Mouse (Mus musculus) ovary, adult 2 months (tissue): Measurements from ENCODE around the gene Gm49392. TPM values are rescaled to one million over a fixed set of nuclear protein-coding genes. Genes with fewer than 3 reads are reported as not detected.

Experiments used
- polyA plus RNA-seq: library from polyadenylated mRNA; depleted of rRNA; stranded (reverse); fragments of >200 nt; gene quantifications from 2 replicates; pipeline ENCODE4 v1.2.3, GENCODE M21; 2012; rRNA removed

Gm49392 gene
- 0.14 TPM in 1 of 2 replicates, not detected in the other for polyA plus RNA-seq

GRCm38 (mm10) chr13:60896794-60897193, at the start of gene Gm49392:
TSS of gene Gm49392 (minus strand) at chr13:60896894.

GRCm38 (mm10) chr13:60941884-60942283, 45.2 kb upstream of the Gm49392 start, which contains the start of gene Tpbpa:
TSS of gene Tpbpa (minus strand) at chr13:60941984.

GRCm38 (mm10) chr13:60936500-60936901, 39.8 kb upstream of the Gm49392 start, which contains the start of the genes Gm49391 and Ctla2a:
TSS of gene Gm49391 (minus strand) at chr13:60936571.
TSS of gene Ctla2a (minus strand) at chr13:60936625.

GRCm38 (mm10) chr13:60935490-60935889, 38.8 kb upstream of the Gm49392 start, which contains the start of gene Gm49393:
TSS of gene Gm49393 (minus strand) at chr13:60935590.

GRCm38 (mm10) chr13:60904780-60905179, 8.1 kb upstream of the Gm49392 start, which contains the start of gene Tpbpb:
TSS of gene Tpbpb (minus strand) at chr13:60904880.

GRCm38 (mm10) chr13:60897328-60897727, 634 bp upstream of the Gm49392 start, which contains the start of gene Ctla2b:
TSS of gene Ctla2b (minus strand) at chr13:60897447.

GRCm38 (mm10) chr13:60864281-60864680, 32.4 kb downstream of the Gm49392 start, which contains the start of gene 4930486L24Rik:
TSS of gene 4930486L24Rik (minus strand) at chr13:60864475.

GRCm38 (mm10) chr13:60802749-60803148, 93.9 kb downstream of the Gm49392 start, which contains the start of gene Ctsll3:
TSS of gene Ctsll3 (minus strand) at chr13:60802849.

Other genes with a start within 250 kb of the Gm49392 start
- gene BC051665, start 110.5 kb downstream of the Gm49392 start, polyA plus RNA-seq: not detected in 2 replicates
- not detected in 2 replicates for gene Ctsll3, start 94.0 kb downstream of the Gm49392 start, polyA plus RNA-seq
- 0.12 TPM in 1 of 2 replicates, not detected in the other for gene 4930486L24Rik, start 32.4 kb downstream of the Gm49392 start, polyA plus RNA-seq
- 0.76 and 1.4 TPM in 2 replicates for gene Ctla2b, start 553 bp upstream of the Gm49392 start, polyA plus RNA-seq
- gene Tpbpb, start 8.0 kb upstream of the Gm49392 start, polyA plus RNA-seq: not detected in 2 replicates
- not detected in 2 replicates for gene Gm49393, start 38.7 kb upstream of the Gm49392 start, polyA plus RNA-seq
- gene Gm49391, start 39.7 kb upstream of the Gm49392 start, polyA plus RNA-seq: 0.75 TPM in 1 of 2 replicates, not detected in the other
- gene Ctla2a, start 39.7 kb upstream of the Gm49392 start, polyA plus RNA-seq: 9.6 and 12.4 TPM in 2 replicates
- not detected in 2 replicates for gene Tpbpa, start 45.1 kb upstream of the Gm49392 start, polyA plus RNA-seq
- gene Ctsj, start 109.1 kb upstream of the Gm49392 start, polyA plus RNA-seq: not detected in 2 replicates
- not detected in 2 replicates for gene Ctsq, start 143.7 kb upstream of the Gm49392 start, polyA plus RNA-seq